Mouse (Mus musculus) layer of hippocampus, postnatal 25 days (tissue): ENCODE results near the gene Cela3a. TPM values are rescaled to one million over a fixed set of nuclear protein-coding genes. Genes with fewer than 3 reads are reported as not detected.
"Not testable (repeated sequence)": the region's sequence is repeated elsewhere in the genome, so short reads cannot be mapped to it uniquely, and the experiment has no call there.

Experiments
- DNase-seq, 2 experiments: peaks; one replicate each; pipeline ENCODE4 v3.0.0; 2022; ENCODE audit warnings: mixed read lengths in 2 of 2, low spot score in 1 of 2; ENCODE audit errors: extremely low spot score in 1 of 2
- total RNA-seq, 2 experiments: library from RNA; stranded (reverse); gene quantifications; 2 replicates each; pipeline ENCODE4 v1.2.3; 2021

The Cela3a gene
- total RNA-seq: not detected

- DNase-seq: no peak
These were observed at the start of gene Cela3a for GRCm38 (mm10) chr4:137409691-137410090. TSS of gene Cela3a (minus strand) at chr4:137409791.

- DNase-seq: no peak
These were observed 49.3 kb upstream of the Cela3a start for GRCm38 (mm10) chr4:137458861-137459260.

- no peak for DNase-seq
These were observed 48.7 kb upstream of the Cela3a start for GRCm38 (mm10) chr4:137458310-137458709.

- no peak for DNase-seq
These were observed 47.7 kb upstream of the Cela3a start for GRCm38 (mm10) chr4:137457292-137457691.

GRCm38 (mm10) chr4:137456581-137456980 is 47.0 kb upstream of the Cela3a start:
- DNase-seq: no peak

- no peak for DNase-seq
These were observed 45.0 kb upstream of the Cela3a start for GRCm38 (mm10) chr4:137454582-137454981.

- no peak for DNase-seq
These were observed 43.7 kb upstream of the Cela3a start, which contains the start of gene 1700013G24Rik for GRCm38 (mm10) chr4:137453234-137453767. TSS of gene 1700013G24Rik (plus strand) at chr4:137453284.

- DNase-seq: no peak
These were observed 42.6 kb upstream of the Cela3a start for GRCm38 (mm10) chr4:137452190-137452589.

GRCm38 (mm10) chr4:137449715-137450114 is 40.1 kb upstream of the Cela3a start:
- DNase-seq: no peak

- DNase-seq: no peak
These were observed 39.5 kb upstream of the Cela3a start for GRCm38 (mm10) chr4:137449132-137449531.

- DNase-seq: no peak
These were observed 39.0 kb upstream of the Cela3a start for GRCm38 (mm10) chr4:137448641-137449040.

- no peak for DNase-seq
These were observed 38.6 kb upstream of the Cela3a start for GRCm38 (mm10) chr4:137448197-137448596.

- no peak for DNase-seq
These were observed 38.0 kb upstream of the Cela3a start for GRCm38 (mm10) chr4:137447363-137448196.

GRCm38 (mm10) chr4:137445881-137446280 is 36.3 kb upstream of the Cela3a start:
- no peak for DNase-seq

- peak; percentile 81 to 97 for DNase-seq
These were observed 34.0 kb upstream of the Cela3a start for GRCm38 (mm10) chr4:137443625-137444024.

- no peak for DNase-seq
These were observed 31.7 kb upstream of the Cela3a start for GRCm38 (mm10) chr4:137441332-137441731.

GRCm38 (mm10) chr4:137438842-137439241 is 29.3 kb upstream of the Cela3a start:
- no peak for DNase-seq

- DNase-seq: no peak
These were observed 27.5 kb upstream of the Cela3a start for GRCm38 (mm10) chr4:137436979-137437669.

GRCm38 (mm10) chr4:137432700-137433550 is 23.3 kb upstream of the Cela3a start:
- DNase-seq: not testable (repeated sequence)

- DNase-seq: no peak
These were observed 20.9 kb upstream of the Cela3a start, which contains the start of gene Cela3b for GRCm38 (mm10) chr4:137430502-137430901. TSS of gene Cela3b (minus strand) at chr4:137430540.
